Mouse (Mus musculus): ENCODE data around the gene Klhl33. TPM values are rescaled to one million over a fixed set of nuclear protein-coding genes. Genes with fewer than 3 reads are reported as not detected.
A peak's percentile ranks its signal among the peaks of the same experiment; 100 is the strongest.
"Not testable (repeated sequence)": the region's sequence is repeated elsewhere in the genome, so short reads cannot be mapped to it uniquely, and the experiment has no call there.

Klhl33 gene
- polyA plus RNA-seq, 1 experiment from 2014 or later = 0.12 TPM

- WGBS = 6% methylated on average over 32 of the region's 32 CpGs
- H3K4me2 ChIP-seq = peak within 1 kb of the TSS; percentile 68
- no peak within 1 kb of the TSS for H3K27ac ChIP-seq
- peaks cover 9% of the 10 kb centered on the region for H3K4me1 ChIP-seq
- no peaks in the 10 kb centered on the region for H3K27me3 ChIP-seq
- no peaks in the 10 kb centered on the region for H3K9me3 ChIP-seq (replicated peaks)
- ATAC-seq = peak; percentile 92
- H3K36me3 ChIP-seq (ENCODE audit: poor library complexity, severe bottlenecking) = no peaks in the 10 kb centered on the region
- H3K9ac ChIP-seq = peak within 1 kb of the TSS; percentile 66
- H3K4me3 ChIP-seq = peak within 1 kb of the TSS; percentile 50
Observed at GRCm38 (mm10) chr14:50869889-50870804, 27.2 kb downstream of the Klhl33 start, which contains the start of gene Tep1. Tep1 (minus strand) TSS chr14:50870560.

- Histone ChIP-seq H3K27me3 (no peaks in the 10 kb centered on the region), H3K4me3 (no peak overlapping the region), H3K4me1 (peaks cover 9% of the 10 kb centered on the region), H3K9ac (no peak overlapping the region), H3K9me3 (replicated peaks) (no peaks in the 10 kb centered on the region), H3K27ac (no peak overlapping the region), H3K4me2 (no peak overlapping the region), H3K36me3 (ENCODE audit: poor library complexity, severe bottlenecking) (no peaks in the 10 kb centered on the region)
- ATAC-seq = no peak
- 87% methylated on average over 5 of the region's 5 CpGs for WGBS
Observed at GRCm38 (mm10) chr14:50868656-50869055, 28.7 kb downstream of the Klhl33 start.

- no peak overlapping the region for H3K4me2 ChIP-seq
- no peak overlapping the region for H3K9ac ChIP-seq
- no peaks in the 10 kb centered on the region for H3K9me3 ChIP-seq (replicated peaks)
- no peak for ATAC-seq
- no peaks in the 10 kb centered on the region for H3K36me3 ChIP-seq (ENCODE audit: poor library complexity, severe bottlenecking)
- WGBS = 71% methylated on average over 4 of the region's 4 CpGs
- H3K4me3 ChIP-seq = no peak overlapping the region
- H3K4me1 ChIP-seq = peaks cover 9% of the 10 kb centered on the region
- no peak overlapping the region for H3K27ac ChIP-seq
- no peaks in the 10 kb centered on the region for H3K27me3 ChIP-seq
Observed at GRCm38 (mm10) chr14:50868211-50868610, 29.1 kb downstream of the Klhl33 start.

GRCm38 (mm10) chr14:50866966-50867365 lies 30.3 kb downstream of the Klhl33 start:
- Histone ChIP-seq H3K36me3 (ENCODE audit: poor library complexity, severe bottlenecking) (no peaks in the 10 kb centered on the region), H3K27ac (no peak overlapping the region), H3K4me1 (peaks cover 9% of the 10 kb centered on the region), H3K4me2 (no peak overlapping the region), H3K9ac (no peak overlapping the region), H3K9me3 (replicated peaks) (no peaks in the 10 kb centered on the region), H3K27me3 (no peaks in the 10 kb centered on the region), H3K4me3 (no peak overlapping the region)
- 97% methylated on average over 3 of the region's 3 CpGs for WGBS
- ATAC-seq = no peak

GRCm38 (mm10) chr14:50865005-50865404 lies 32.3 kb downstream of the Klhl33 start:
- H3K4me2 ChIP-seq; H3K27me3 ChIP-seq; H3K4me3 ChIP-seq; H3K9ac ChIP-seq; H3K4me1 ChIP-seq; ATAC-seq; H3K36me3 ChIP-seq (ENCODE audit: poor library complexity, severe bottlenecking); H3K27ac ChIP-seq; H3K9me3 ChIP-seq (replicated peaks): not testable (repeated sequence)

- no peaks in the 10 kb centered on the region for H3K4me1 ChIP-seq
- H3K4me2 ChIP-seq = no peak overlapping the region
- no peak overlapping the region for H3K27ac ChIP-seq
- H3K9ac ChIP-seq = no peak overlapping the region
- no peak for ATAC-seq
- H3K4me3 ChIP-seq = no peak overlapping the region
- H3K27me3 ChIP-seq = no peaks in the 10 kb centered on the region
- H3K9me3 ChIP-seq (replicated peaks) = no peaks in the 10 kb centered on the region
- whole genome bisulfite sequencing = 93% methylated on average over 10 of the region's 10 CpGs
- H3K36me3 ChIP-seq (ENCODE audit: poor library complexity, severe bottlenecking) = 0 out of 2 replicates have a peak, but pooled peaks cover 4% of the 10 kb centered on the region
Observed at GRCm38 (mm10) chr14:50862641-50863040, 34.7 kb downstream of the Klhl33 start.

GRCm38 (mm10) chr14:50855788-50856187 lies 41.5 kb downstream of the Klhl33 start:
- Histone ChIP-seq H3K36me3 (ENCODE audit: poor library complexity, severe bottlenecking) (0 out of 2 replicates have a peak, but pooled peaks cover 4% of the 10 kb centered on the region), H3K27me3 (no peaks in the 10 kb centered on the region), H3K27ac (no peak overlapping the region), H3K4me2 (no peak overlapping the region), H3K9me3 (replicated peaks) (no peaks in the 10 kb centered on the region), H3K4me3 (no peak overlapping the region), H3K4me1 (no peaks in the 10 kb centered on the region), H3K9ac (no peak overlapping the region)
- no peak for ATAC-seq
- 86% methylated on average over 5 of the region's 5 CpGs for WGBS

Other genes starting within 250 kb of the Klhl33 start
- gene Olfr747, start 204.3 kb downstream of the Klhl33 start, polyA plus RNA-seq (2015; fragmentation: Nextera tagmentation; extraction: Ambion mirVana) = not detected in 2 replicates
- not detected in 2 replicates for gene Olfr748, start 190.1 kb downstream of the Klhl33 start, polyA plus RNA-seq (2015; fragmentation: Nextera tagmentation; extraction: Ambion mirVana)
- gene Olfr749, start 152.4 kb downstream of the Klhl33 start, polyA plus RNA-seq (2015; fragmentation: Nextera tagmentation; extraction: Ambion mirVana) = not detected in 2 replicates
- 128 and 130 TPM in 2 replicates for gene Ttc5, start 112.0 kb downstream of the Klhl33 start, polyA plus RNA-seq (2015; fragmentation: Nextera tagmentation; extraction: Ambion mirVana)
- gene Ccnb1ip1, start 89.8 kb downstream of the Klhl33 start, polyA plus RNA-seq (2015; fragmentation: Nextera tagmentation; extraction: Ambion mirVana) = not detected in 2 replicates
- 65.0 and 67.2 TPM in 2 replicates for gene Parp2, start 89.7 kb downstream of the Klhl33 start, polyA plus RNA-seq (2015; fragmentation: Nextera tagmentation; extraction: Ambion mirVana)
- 1.9 and 3.5 TPM in 2 replicates for gene Tep1, start 26.9 kb downstream of the Klhl33 start, polyA plus RNA-seq (2015; fragmentation: Nextera tagmentation; extraction: Ambion mirVana)
- gene Osgep, start 27.4 kb upstream of the Klhl33 start, polyA plus RNA-seq (2015; fragmentation: Nextera tagmentation; extraction: Ambion mirVana) = 150 and 164 TPM in 2 replicates
- gene Apex1, start 27.5 kb upstream of the Klhl33 start, polyA plus RNA-seq (2015; fragmentation: Nextera tagmentation; extraction: Ambion mirVana) = 355 and 364 TPM in 2 replicates
- gene Pip4p1, start 33.3 kb upstream of the Klhl33 start, polyA plus RNA-seq (2015; fragmentation: Nextera tagmentation; extraction: Ambion mirVana) = 73.7 and 76.9 TPM in 2 replicates
- 33.2 and 35.4 TPM in 2 replicates for gene Pnp, start 33.6 kb upstream of the Klhl33 start, polyA plus RNA-seq (2015; fragmentation: Nextera tagmentation; extraction: Ambion mirVana)
- not detected in 2 replicates for gene Gm49342, start 47.0 kb upstream of the Klhl33 start, polyA plus RNA-seq (2015; fragmentation: Nextera tagmentation; extraction: Ambion mirVana)
- 0.52 TPM in 1 of 2 replicates, not detected in the other for gene Pnp2, start 58.5 kb upstream of the Klhl33 start, polyA plus RNA-seq (2015; fragmentation: Nextera tagmentation; extraction: Ambion mirVana)
- not detected in 2 replicates for gene Rnase10, start 110.2 kb upstream of the Klhl33 start, polyA plus RNA-seq (2015; fragmentation: Nextera tagmentation; extraction: Ambion mirVana)
- not detected in 2 replicates for gene Rnase9, start 144.4 kb upstream of the Klhl33 start, polyA plus RNA-seq (2015; fragmentation: Nextera tagmentation; extraction: Ambion mirVana)
- gene Rnase11, start 152.7 kb upstream of the Klhl33 start, polyA plus RNA-seq (2015; fragmentation: Nextera tagmentation; extraction: Ambion mirVana) = not detected in 2 replicates
- gene Rnase12, start 160.2 kb upstream of the Klhl33 start, polyA plus RNA-seq (2015; fragmentation: Nextera tagmentation; extraction: Ambion mirVana) = not detected in 2 replicates
- 0.03 TPM in 1 of 2 replicates, not detected in the other for gene Olfr750, start 176.9 kb upstream of the Klhl33 start, polyA plus RNA-seq (2015; fragmentation: Nextera tagmentation; extraction: Ambion mirVana)
- gene Rnase4, start 193.6 kb upstream of the Klhl33 start, polyA plus RNA-seq (2015; fragmentation: Nextera tagmentation; extraction: Ambion mirVana) = 6.7 and 7.0 TPM in 2 replicates
- gene Ang, start 193.6 kb upstream of the Klhl33 start, polyA plus RNA-seq (2015; fragmentation: Nextera tagmentation; extraction: Ambion mirVana) = 0.93 and 1.8 TPM in 2 replicates
- not detected in 2 replicates for gene Eddm3b, start 216.9 kb upstream of the Klhl33 start, polyA plus RNA-seq (2015; fragmentation: Nextera tagmentation; extraction: Ambion mirVana)
- 0.38 TPM in 1 of 2 replicates, not detected in the other for gene Rnase6, start 226.4 kb upstream of the Klhl33 start, polyA plus RNA-seq (2015; fragmentation: Nextera tagmentation; extraction: Ambion mirVana)
- gene Rnase1, start 249.3 kb upstream of the Klhl33 start, polyA plus RNA-seq (2015; fragmentation: Nextera tagmentation; extraction: Ambion mirVana) = 0.24 TPM in 1 of 2 replicates, not detected in the other